Mouse (Mus musculus): ENCODE results near the gene Olfr761.
"Not testable (repeated sequence)": the region's sequence is repeated elsewhere in the genome, so short reads cannot be mapped to it uniquely, and the experiment has no call there.

Gene Olfr761

GRCm38 (mm10) chr17:37952979-37953378 lies at the start of gene Olfr761:
Gene Olfr761 (minus strand): TSS chr17:37953079.
- no peak for DNase-seq (ENCODE audit: low spot score in 2 of 2)

- DNase-seq (ENCODE audit: low spot score in 2 of 2): no peak
Measured at GRCm38 (mm10) chr17:37995635-37996307, 42.9 kb upstream of the Olfr761 start.

GRCm38 (mm10) chr17:37990453-37990961 lies 37.6 kb upstream of the Olfr761 start:
- no peak for DNase-seq (ENCODE audit: low spot score in 2 of 2)

- no peak for DNase-seq (ENCODE audit: low spot score in 2 of 2)
Measured at GRCm38 (mm10) chr17:37973591-37973990, 20.7 kb upstream of the Olfr761 start.

GRCm38 (mm10) chr17:37920248-37920647 lies 32.6 kb downstream of the Olfr761 start, which contains the start of gene Olfr128:
Gene Olfr128 (plus strand): TSS chr17:37920548.
- DNase-seq (ENCODE audit: low spot score in 2 of 2): no peak

- DNase-seq (ENCODE audit: low spot score in 2 of 2): not testable (repeated sequence)
Measured at GRCm38 (mm10) chr17:37906821-37907220, 46.1 kb downstream of the Olfr761 start.
